Mouse (Mus musculus) fat pad, adult 2 months (tissue): ENCODE measurements around the gene Acaa1b.

ENCODE experiments used
- DNase-seq: peaks from one replicate; pipeline ENCODE4 v3.0.0-alpha.2; 2011; ENCODE audit warnings: low read depth, low spot score; ENCODE audit errors: extremely low read depth

Acaa1b gene

DNA sequence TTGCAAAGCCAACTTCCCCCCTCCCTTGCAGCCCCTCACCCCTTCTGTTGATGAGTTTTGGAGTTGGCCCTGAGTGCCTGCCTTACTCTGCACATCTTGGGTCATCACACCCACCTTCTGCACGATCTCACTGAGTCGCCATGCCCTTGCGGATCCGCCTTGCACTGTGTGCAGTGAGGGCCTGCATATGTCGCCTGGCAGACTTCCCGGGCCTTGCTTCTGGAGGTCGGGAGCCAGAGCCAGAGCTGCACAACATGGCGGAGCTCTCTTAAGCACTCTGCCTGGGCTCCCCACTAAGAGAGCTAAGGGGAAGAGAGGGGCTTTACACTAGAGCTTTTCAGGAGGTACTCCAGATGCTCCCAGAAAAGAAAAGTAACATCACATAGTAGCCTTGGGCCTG lies 12.2 kb downstream of the Acaa1b start:
- DNase-seq, result no peak

DNA sequence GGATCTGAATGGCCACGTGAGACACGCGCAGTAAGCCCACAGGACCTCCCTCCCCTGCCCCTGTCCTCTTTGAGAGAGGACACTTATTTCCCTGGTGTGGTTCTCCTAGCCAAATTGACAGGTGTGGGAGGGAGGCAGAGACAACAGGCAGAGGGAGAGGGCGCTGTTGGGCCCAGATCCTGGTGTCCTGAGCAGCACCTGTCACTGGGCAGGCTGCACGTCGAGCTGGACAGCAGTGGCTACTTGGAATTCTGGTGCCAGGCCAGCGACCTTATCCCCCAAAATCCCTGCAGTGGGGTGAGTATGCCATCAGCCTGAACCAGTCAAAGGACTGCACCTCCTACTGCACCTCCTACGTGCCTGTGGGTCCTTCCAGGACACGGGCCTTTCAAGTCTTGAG lies 13.5 kb downstream of the Acaa1b start:
- no peak for DNase-seq

GRCm38 (mm10) chr9:119142066-119142465 lies 14.8 kb downstream of the Acaa1b start:
- no peak for DNase-seq

DNA sequence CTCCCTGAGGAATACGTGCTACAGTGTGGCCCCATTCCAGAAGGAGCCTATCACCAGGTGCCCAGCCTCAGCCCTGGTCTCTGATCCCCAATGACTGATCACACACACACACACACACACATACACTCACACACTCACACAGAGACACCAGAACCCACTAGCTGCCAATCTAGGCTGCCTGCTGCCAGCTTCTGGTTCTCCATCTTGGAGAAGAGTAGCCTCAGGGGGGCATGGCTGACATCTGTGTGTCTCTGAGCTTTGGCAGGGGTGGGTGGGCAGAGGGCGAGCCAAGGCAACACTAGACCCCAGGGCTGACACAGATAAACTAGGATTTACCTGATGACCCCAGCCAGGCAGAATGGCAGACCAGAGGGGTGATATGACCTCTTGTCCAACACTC lies 18.1 kb downstream of the Acaa1b start:
- DNase-seq, result no peak

DNA sequence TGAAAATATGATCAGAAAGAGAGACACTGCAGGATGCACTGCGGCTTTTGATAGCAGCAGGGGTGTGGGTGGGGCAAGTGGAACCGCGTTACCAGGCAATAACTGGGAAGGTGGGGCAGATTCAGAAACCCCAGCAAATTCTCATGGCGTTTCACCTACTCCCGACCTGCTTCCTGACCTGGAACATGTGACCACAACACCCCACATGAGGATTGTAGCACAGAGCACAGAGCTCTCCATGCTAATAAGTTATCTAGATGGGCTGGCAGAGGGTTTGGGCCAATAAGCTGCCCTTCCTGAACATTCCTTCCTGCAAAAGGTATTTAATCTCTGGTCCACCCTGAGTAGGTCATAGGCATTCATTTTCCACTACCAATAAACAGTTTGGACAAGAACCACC lies 26.2 kb downstream of the Acaa1b start:
- no peak for DNase-seq

DNA sequence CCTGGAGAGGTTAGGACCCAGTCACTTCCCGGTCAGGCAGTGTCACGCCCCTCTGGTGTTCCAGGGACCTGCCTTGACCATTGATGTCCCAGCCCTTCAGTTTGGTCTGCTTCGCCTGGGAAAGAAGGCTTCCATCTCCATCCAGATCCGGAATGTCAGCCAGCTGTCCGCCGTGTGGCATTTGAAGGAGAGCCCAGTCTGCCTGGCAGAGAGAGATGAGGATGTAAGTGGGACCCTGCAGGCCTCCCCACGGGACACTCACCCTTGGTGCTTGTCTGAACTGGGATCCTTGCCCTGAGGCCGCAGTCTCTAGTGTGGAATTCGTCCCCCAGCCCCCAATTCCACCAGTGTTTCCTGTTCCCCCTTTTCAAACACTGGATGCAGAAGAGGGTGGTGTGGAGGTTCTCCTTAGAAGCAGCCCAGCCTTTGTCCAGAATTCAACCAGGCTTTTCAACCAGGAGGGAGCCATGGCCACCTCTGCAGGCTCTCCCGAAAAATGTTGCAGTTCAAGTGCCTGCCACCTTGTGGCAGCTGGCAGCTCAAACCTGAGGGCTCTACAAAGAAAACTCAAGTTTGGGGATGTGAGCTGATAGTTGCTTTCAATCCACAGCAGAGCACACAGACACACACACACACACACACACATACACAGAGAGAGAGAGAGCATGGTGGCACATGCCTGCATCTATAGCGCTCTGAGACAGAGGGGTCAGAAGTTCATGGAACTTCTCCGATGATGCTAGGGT lies 28.3 kb downstream of the Acaa1b start:
- DNase-seq, result no peak

DNA sequence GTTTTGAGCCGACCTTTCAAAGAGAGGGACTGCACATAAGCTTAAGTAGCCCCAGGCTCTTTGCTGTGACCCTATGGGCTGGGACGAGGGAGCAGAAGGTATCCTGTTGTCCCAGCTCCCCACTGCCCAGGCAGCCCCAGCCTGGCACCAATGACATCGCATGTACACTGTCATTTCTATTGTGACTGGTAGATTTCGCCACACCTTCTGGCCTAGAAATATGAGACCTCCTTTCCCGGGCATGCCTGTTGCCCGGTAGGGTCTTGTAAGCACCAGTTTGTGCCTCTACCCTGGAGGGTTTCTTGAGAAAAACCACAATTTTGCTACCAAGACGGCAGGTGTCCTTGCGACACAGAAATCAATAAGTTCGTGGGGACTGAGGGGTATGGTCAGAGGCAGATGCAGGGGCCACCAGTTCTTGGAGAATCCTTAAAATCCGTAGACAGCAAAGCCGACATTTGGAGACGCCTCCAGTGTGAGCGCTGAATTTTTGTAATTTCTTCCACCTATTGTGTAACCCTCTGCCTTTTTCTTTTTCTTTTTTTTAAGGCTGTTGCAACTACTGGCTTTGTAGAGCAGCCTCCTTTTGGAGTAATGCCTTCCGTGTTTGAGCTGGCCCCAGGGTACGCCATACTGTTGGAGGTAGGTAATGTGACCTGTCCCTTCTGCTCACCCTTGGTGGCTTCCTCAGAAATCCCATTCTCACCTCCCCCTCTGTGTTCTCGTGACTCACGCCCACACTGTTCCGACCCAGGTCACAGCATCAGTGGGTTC lies 34.1 kb downstream of the Acaa1b start:
- peak; percentile 23 for DNase-seq

GRCm38 (mm10) chr9:119120168-119120560 lies 36.7 kb downstream of the Acaa1b start:
- DNase-seq, result no peak

- no peak for DNase-seq
Observed at GRCm38 (mm10) chr9:119119409-119120167, 37.3 kb downstream of the Acaa1b start.

GRCm38 (mm10) chr9:119114911-119115310 lies 42.0 kb downstream of the Acaa1b start:
- DNase-seq, result no peak

GRCm38 (mm10) chr9:119110640-119111039 lies 46.3 kb downstream of the Acaa1b start:
- no peak for DNase-seq

GRCm38 (mm10) chr9:119109685-119110353 lies 47.1 kb downstream of the Acaa1b start:
- DNase-seq, result no peak

GRCm38 (mm10) chr9:119107566-119107965 lies 49.3 kb downstream of the Acaa1b start:
- DNase-seq, result no peak

DNA sequence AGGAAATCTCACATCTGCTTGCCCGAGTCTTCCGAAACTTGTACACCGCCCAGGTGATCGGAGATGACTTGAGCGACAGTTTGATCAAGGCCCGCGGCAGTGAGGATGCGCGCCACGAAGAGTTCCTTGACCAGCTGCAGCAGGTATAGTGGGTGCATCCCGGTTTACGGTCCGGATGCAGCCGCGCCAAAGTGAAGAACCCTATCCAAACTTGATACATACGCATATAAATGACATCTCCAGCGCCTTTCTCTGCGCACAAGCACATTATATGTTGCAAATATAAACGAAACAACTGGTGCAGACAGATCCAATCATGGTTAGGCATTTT lies 54.1 kb downstream of the Acaa1b start:
- DNase-seq, result no peak

DNA sequence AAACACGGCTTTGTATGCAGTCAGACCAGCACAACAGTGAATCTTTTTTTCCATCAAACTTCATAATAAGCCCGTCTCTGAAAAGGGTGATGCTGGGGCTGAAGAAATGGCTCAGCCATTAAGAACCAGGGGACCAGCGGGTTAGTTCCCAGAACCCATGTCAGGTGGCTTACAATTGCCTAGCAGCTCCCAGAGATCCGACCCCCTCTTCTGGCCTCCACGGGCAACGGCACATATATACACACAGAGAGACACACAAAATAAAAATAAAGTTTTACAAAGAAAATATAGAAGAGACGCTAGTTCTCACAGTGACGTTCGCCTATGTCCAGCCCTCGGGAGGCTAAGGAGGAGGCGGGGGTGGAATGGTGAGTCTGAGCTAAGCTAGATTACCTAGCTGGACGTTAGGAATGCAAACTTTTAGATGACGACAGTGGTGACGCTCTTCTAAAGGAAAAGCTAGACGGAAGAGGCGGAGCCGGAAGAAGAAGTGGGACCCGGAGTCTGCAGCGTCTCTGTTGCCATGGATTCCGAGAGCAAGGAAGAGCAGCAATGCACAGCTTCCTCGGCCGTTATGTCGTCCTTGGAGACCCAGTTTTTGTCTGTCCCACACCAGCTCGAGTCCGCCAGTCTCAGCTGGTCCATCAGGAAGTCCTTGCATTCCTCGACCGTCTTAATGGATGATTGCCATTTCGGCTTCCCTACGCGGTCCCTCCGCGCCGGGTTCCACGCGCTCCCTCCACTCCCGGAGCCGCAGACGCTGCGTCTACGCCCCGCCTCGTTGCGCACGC lies 54.7 kb downstream of the Acaa1b start, which contains the start of gene Dlec1:
TSS of gene Dlec1 (plus strand) at position 487 of the 791 bp plus-strand sequence.
- no peak for DNase-seq

- no peak for DNase-seq
Observed at GRCm38 (mm10) chr9:119100177-119100898, 56.6 kb downstream of the Acaa1b start.
